In genomic region chr14:22757493-22757892, GRCm38 (mm10) we compare ENCODE assay signal across 27 mouse cellular contexts.
A peak's percentile ranks its signal among the peaks of the same experiment; 100 is the strongest.
DNase-seq lines count a peak whose midpoint lies in the region; ATAC-seq and TF ChIP-seq lines count a peak whose summit lies in the region.
"Had no signal": no experiment of that assay in that cellular context is flagged by ENCODE, and none has a peak within 500 bp of the region (broad histone marks: within the 10 kb centered on the region; RNA-seq: fewer than 3 reads in every experiment).

No protein-coding gene starts in this region.

- no peak for TF ChIP-seq CTCF in kidney, adult 2 months (conservative IDR thresholded peaks at IDR 0.05; ENCODE audit: insufficient read depth, insufficient read length, low read depth, low read length)
- no peak for TF ChIP-seq CTCF in heart, adult 2 months (IDR thresholded peaks at IDR 0.05)

- no peak overlapping the region for H3K27ac ChIP-seq in kidney, adult 2 months (ENCODE audit: insufficient read depth, low read depth, low read length)
- no peak overlapping the region for H3K27ac ChIP-seq in kidney, embryonic 15.5 days
- H3K27ac ChIP-seq in heart, adult 2 months, result no peak overlapping the region
- H3K27ac ChIP-seq: embryonic facial prominence, embryonic 12.5 days; embryonic facial prominence, embryonic 15.5 days; forebrain, embryonic 12.5 days; hindbrain, embryonic 10.5 days; hindbrain, embryonic 13.5 days had no signal

- H3K27me3 ChIP-seq in kidney, adult 2 months (replicated peaks; ENCODE audit: control insufficient read depth, insufficient read depth, low read length), result no peaks in the 10 kb centered on the region
- H3K27me3 ChIP-seq in kidney, embryonic 15.5 days, result no peaks in the 10 kb centered on the region
- H3K27me3 ChIP-seq in heart, adult 2 months (ENCODE audit: control insufficient read depth, insufficient read depth, low read length), result no peaks in the 10 kb centered on the region
- H3K27me3 ChIP-seq: CH12.LX; embryonic facial prominence, embryonic 12.5 days; embryonic facial prominence, embryonic 15.5 days; Patski had no signal

- no peaks in the 10 kb centered on the region for H3K9me3 ChIP-seq in kidney, embryonic 15.5 days (replicated peaks)
- H3K9me3 ChIP-seq: embryonic facial prominence, embryonic 12.5 days; embryonic facial prominence, embryonic 15.5 days; forebrain, embryonic 12.5 days; hindbrain, embryonic 10.5 days; hindbrain, embryonic 13.5 days had no signal

- intact Hi-C loops in heart, adult 2 months (cut with DNase I), result loop anchor here (10.0 kb wide), 1 partner anchor 57 kb away; no protein-coding TSS in a partner anchor

- H3K4me3 ChIP-seq in kidney, adult 2 months (ENCODE audit: insufficient read depth, low read depth, low read length), result no peak overlapping the region
- no peak overlapping the region for H3K4me3 ChIP-seq in kidney, embryonic 15.5 days (replicated peaks)
- H3K4me3 ChIP-seq in heart, adult 2 months, result no peak overlapping the region
- H3K4me3 ChIP-seq: embryonic facial prominence, embryonic 12.5 days; embryonic facial prominence, embryonic 15.5 days; erythroblast, embryonic 14.5 days; forebrain, embryonic 12.5 days; hindbrain, embryonic 10.5 days; hindbrain, embryonic 13.5 days had no signal

- H3K79me2 ChIP-seq in heart, adult 2 months (replicated peaks; ENCODE audit: control insufficient read depth, insufficient read depth, low read length), result no peaks in the 10 kb centered on the region

- TF ChIP-seq EP300 in heart, adult 2 months (IDR thresholded peaks at IDR 0.05; ENCODE audit: insufficient read depth, low read depth, low read length), result no peak

- peak; percentile 54 for DNase-seq in kidney, adult 11 months
- DNase-seq in kidney, adult 18-20 months, result no peak
- DNase-seq in kidney, adult 2 months, result peak; percentile 67
- peak; percentile 58 for DNase-seq in kidney, postnatal 10 days
- no peak for DNase-seq in heart, postnatal 4 days
- no peak for DNase-seq in yolk sac, embryonic 10.5 days (ENCODE audit: low spot score)
- DNase-seq in heart, adult 2 months, result no peak
- DNase-seq: adrenal gland, postnatal 10 days; adrenal gland, postnatal 36 days; cerebellum, adult 18-20 months; cerebellum, adult 9-10 months; cerebellum, postnatal 25 days; gastrocnemius, postnatal 10 days; gastrocnemius, postnatal 36 days had no signal

- peak; percentile 59 for ATAC-seq in kidney, embryonic 15.5 days (replicated peaks; ENCODE audit: low FRiP score)
- ATAC-seq: forebrain, embryonic 16.5 days; hindbrain, embryonic 16.5 days; Patski had no signal

- WGBS in kidney, adult 2 months, result 86% methylated on average over 3 of the region's 3 CpGs
- WGBS in kidney, embryonic 15.5 days, result 55% methylated on average over 3 of the region's 3 CpGs
- WGBS in heart, adult 2 months, result 71% methylated on average over 3 of the region's 3 CpGs

- no peak overlapping the region for H3K9ac ChIP-seq in kidney, embryonic 15.5 days
- no peak overlapping the region for H3K9ac ChIP-seq in heart, adult 2 months (ENCODE audit: low read depth, low read length)
- H3K9ac ChIP-seq: embryonic facial prominence, embryonic 12.5 days; embryonic facial prominence, embryonic 15.5 days; forebrain, embryonic 12.5 days; hindbrain, embryonic 13.5 days had no signal

- H3K4me1 ChIP-seq in kidney, adult 2 months (ENCODE audit: control insufficient read depth, insufficient read depth, low read length), result peaks cover 11% of the 10 kb centered on the region
- H3K4me1 ChIP-seq in kidney, embryonic 15.5 days, result peaks cover 27% of the 10 kb centered on the region
- H3K4me1 ChIP-seq in heart, adult 2 months (ENCODE audit: control insufficient read depth, insufficient read depth, low read length), result peaks cover 6% of the 10 kb centered on the region
- H3K4me1 ChIP-seq: embryonic facial prominence, embryonic 12.5 days; embryonic facial prominence, embryonic 15.5 days; forebrain, embryonic 12.5 days; hindbrain, embryonic 10.5 days; hindbrain, embryonic 13.5 days had no signal

- no peak overlapping the region for H3K4me2 ChIP-seq in kidney, embryonic 15.5 days
- H3K4me2 ChIP-seq: embryonic facial prominence, embryonic 12.5 days; embryonic facial prominence, embryonic 15.5 days; forebrain, embryonic 12.5 days; heart, embryonic 11.5 days; hindbrain, embryonic 13.5 days had no signal

- TF ChIP-seq POLR2A in kidney, adult 2 months (IDR thresholded peaks at IDR 0.05; ENCODE audit: low read depth, low read length), result no peak
- TF ChIP-seq POLR2A in heart, adult 2 months (IDR thresholded peaks at IDR 0.05; ENCODE audit: insufficient read depth, low read depth, low read length), result no peak

- no peaks in the 10 kb centered on the region for H3K36me3 ChIP-seq in kidney, adult 2 months (ENCODE audit: control insufficient read depth, insufficient read depth, low read length)
- H3K36me3 ChIP-seq in kidney, embryonic 15.5 days, result no peaks in the 10 kb centered on the region
- H3K36me3 ChIP-seq in heart, adult 2 months (ENCODE audit: control insufficient read depth, insufficient read depth, low read length), result peaks cover 3% of the 10 kb centered on the region; the same call in 1 of the 2 replicates
- H3K36me3 ChIP-seq: embryonic facial prominence, embryonic 12.5 days; embryonic facial prominence, embryonic 15.5 days; forebrain, embryonic 12.5 days; G1E; hindbrain, embryonic 10.5 days; hindbrain, embryonic 13.5 days had no signal

Comparison
In these comparisons a context has a peak if more than half of its experiments do, and no peak if none do; other contexts are left out.
1. DNase-seq: peak in kidney, adult 11 months (single experiment), kidney, adult 2 months (single experiment) and kidney, postnatal 10 days (single experiment); none in kidney, adult 18-20 months (single experiment), heart, postnatal 4 days (single experiment), yolk sac, embryonic 10.5 days (single experiment) and heart, adult 2 months (0 of 2).